Mouse (Mus musculus): ENCODE data around the gene Col16a1. TPM values are rescaled to one million over a fixed set of nuclear protein-coding genes. Genes with fewer than 3 reads are reported as not detected.

The Col16a1 gene
- polyA plus RNA-seq (2012; rRNA removed): 32.1 and 90.1 TPM in 2 replicates

GRCm38 (mm10) chr4:130047331-130048202 lies at the start of gene Col16a1:
TSS of gene Col16a1 (plus strand) at chr4:130047840.

DNA sequence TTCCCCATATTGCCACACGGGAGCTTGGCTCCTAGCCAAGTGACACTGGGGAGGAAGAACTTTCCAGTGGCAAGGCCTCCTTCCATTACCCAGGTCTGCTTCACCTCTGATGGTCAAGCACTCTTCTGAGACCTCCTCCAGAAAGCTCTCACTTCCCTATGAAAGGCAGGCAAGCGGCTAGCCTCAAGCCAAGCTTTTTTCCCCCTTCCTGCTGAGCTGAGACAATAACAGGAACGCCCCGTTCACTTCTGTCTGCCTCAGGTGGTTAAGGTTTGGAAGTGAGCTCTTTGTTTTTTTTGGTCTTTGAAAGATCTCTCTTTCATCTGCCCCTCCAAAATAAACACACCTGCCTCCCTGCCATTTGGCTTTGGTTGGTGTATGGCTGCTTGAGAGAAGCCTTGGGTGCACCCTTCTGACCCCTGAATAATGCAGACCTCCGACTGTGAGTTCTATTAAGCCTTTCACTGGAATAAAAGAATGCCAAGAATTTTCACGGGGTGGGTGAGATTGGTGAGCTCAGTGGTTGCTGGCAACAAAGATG lies 54.5 kb downstream of the Col16a1 start, which contains the start of gene Pef1:
Pef1 (plus strand) TSS at position 448 of the 541 bp plus-strand sequence.

DNA sequence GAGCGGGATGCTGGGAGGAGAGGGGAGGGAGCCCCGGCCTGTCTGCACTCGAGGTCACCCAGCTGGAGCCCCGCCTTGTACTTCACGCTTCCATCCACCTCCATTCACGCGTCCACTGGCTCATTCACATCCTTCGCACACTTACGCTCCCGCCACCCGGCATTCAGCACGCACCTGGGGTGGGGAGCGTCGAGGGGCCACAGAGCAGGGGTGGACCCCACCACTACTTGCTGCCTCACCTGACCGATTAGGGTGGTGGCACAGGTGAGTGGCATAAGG lies 91.5 kb downstream of the Col16a1 start, which contains the start of gene Hcrtr1:
Hcrtr1 (minus strand) TSS at position 146 of the 279 bp plus-strand sequence.

Other genes with a start within 250 kb of the Col16a1 start
- gene Ptp4a2, start 236.6 kb upstream of the Col16a1 start, polyA plus RNA-seq (2012; rRNA removed): 87.5 and 88.2 TPM in 2 replicates
- 0.06 and 0.09 TPM in 2 replicates for gene Spocd1, start 118.6 kb upstream of the Col16a1 start, polyA plus RNA-seq (2012; rRNA removed)
- gene Adgrb2, start 63.0 kb upstream of the Col16a1 start, polyA plus RNA-seq (2012; rRNA removed): 111 and 112 TPM in 2 replicates
- 53.2 and 56.4 TPM in 2 replicates for gene Pef1, start 54.7 kb downstream of the Col16a1 start, polyA plus RNA-seq (2012; rRNA removed)
- 1.1 and 1.5 TPM in 2 replicates for gene Hcrtr1, start 91.5 kb downstream of the Col16a1 start, polyA plus RNA-seq (2012; rRNA removed)
- gene Tinagl1, start 127.3 kb downstream of the Col16a1 start, polyA plus RNA-seq (2012; rRNA removed): 5.7 and 11.3 TPM in 2 replicates
- gene Gm853, start 174.6 kb downstream of the Col16a1 start, polyA plus RNA-seq (2012; rRNA removed): 0.51 and 0.68 TPM in 2 replicates
- 86.4 and 91.5 TPM in 2 replicates for gene Serinc2, start 231.4 kb downstream of the Col16a1 start, polyA plus RNA-seq (2012; rRNA removed)